Mouse (Mus musculus) heart, postnatal 0 days (tissue): ENCODE measurements around the gene Pdzrn3.

Experiments
- CTCF ChIP-seq: IDR thresholded peaks from 2 replicates; pipeline ENCODE4 v1.5.1; 2016; ENCODE audit warnings: antibody characterized with exemption, control low read depth, low read depth
- EP300 ChIP-seq: IDR thresholded peaks from 2 replicates; pipeline ENCODE4 v1.6.1; 2016; ENCODE audit warnings: antibody characterized with exemption, low read depth

DNA sequence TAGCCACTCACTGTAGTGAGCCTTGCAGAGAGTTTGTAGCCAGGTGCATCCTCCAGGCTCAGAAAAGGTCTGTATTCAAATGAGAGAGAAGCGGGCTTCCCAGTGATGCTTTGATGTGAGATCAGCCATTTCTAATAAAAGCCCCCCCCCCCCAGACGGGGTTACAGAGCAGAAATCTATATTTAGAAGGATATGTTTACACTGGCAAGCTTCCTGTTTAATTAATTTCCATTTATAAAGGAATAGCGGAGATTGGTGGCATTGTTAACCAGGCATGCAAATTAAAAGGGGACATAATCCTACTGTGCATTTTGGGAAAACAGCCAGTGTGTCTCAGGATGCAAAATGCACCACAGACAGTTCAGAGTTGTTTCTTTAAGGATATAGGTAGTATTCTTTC is 96.1 kb downstream of the Pdzrn3 start:
- TF ChIP-seq CTCF (no peak), EP300 (no peak)
